Mouse (Mus musculus): ENCODE data around the gene Rere.
A peak's percentile ranks its signal among the peaks of the same experiment; 100 is the strongest.
"Not testable (repeated sequence)": the region's sequence is repeated elsewhere in the genome, so short reads cannot be mapped to it uniquely, and the experiment has no call there.

The Rere gene

GRCm38 (mm10) chr4:150549989-150550716 lies 268.7 kb downstream of the Rere start:
- no peak for DNase-seq (ENCODE audit: low spot score in 2 of 2)

- no peak for DNase-seq (ENCODE audit: low spot score in 2 of 2)
These were observed 269.9 kb downstream of the Rere start for GRCm38 (mm10) chr4:150551390-150551789.

GRCm38 (mm10) chr4:150552751-150553600 lies 271.5 kb downstream of the Rere start:
- DNase-seq (ENCODE audit: low spot score in 2 of 2): no peak

- no peak for DNase-seq (ENCODE audit: low spot score in 2 of 2)
These were observed 274.3 kb downstream of the Rere start for GRCm38 (mm10) chr4:150555783-150556182.

- peak; percentile 62 to 77 for DNase-seq (ENCODE audit: low spot score in 2 of 2)
These were observed 275.2 kb downstream of the Rere start for GRCm38 (mm10) chr4:150556382-150557221.

GRCm38 (mm10) chr4:150557289-150557688 lies 275.8 kb downstream of the Rere start:
- not testable (repeated sequence) for DNase-seq (ENCODE audit: low spot score in 2 of 2)

GRCm38 (mm10) chr4:150557976-150558375 lies 276.5 kb downstream of the Rere start:
- DNase-seq (ENCODE audit: low spot score in 2 of 2): peak; percentile 76 to 81

- no peak for DNase-seq (ENCODE audit: low spot score in 2 of 2)
These were observed 278.1 kb downstream of the Rere start for GRCm38 (mm10) chr4:150559514-150559913.

- DNase-seq (ENCODE audit: low spot score in 2 of 2): no peak
These were observed 281.8 kb downstream of the Rere start for GRCm38 (mm10) chr4:150563281-150563680.

GRCm38 (mm10) chr4:150566193-150566592 lies 284.7 kb downstream of the Rere start:
- DNase-seq (ENCODE audit: low spot score in 2 of 2): peak; percentile 72 to 88

- peak in 1 of 2 experiments; percentile 66 for DNase-seq (ENCODE audit: low spot score in 2 of 2)
These were observed 287.1 kb downstream of the Rere start for GRCm38 (mm10) chr4:150568318-150569134.

- peak; percentile 48 to 62 for DNase-seq (ENCODE audit: low spot score in 2 of 2)
These were observed 287.8 kb downstream of the Rere start for GRCm38 (mm10) chr4:150569135-150569833.

- DNase-seq (ENCODE audit: low spot score in 2 of 2): peak; percentile 30 to 32
These were observed 288.6 kb downstream of the Rere start for GRCm38 (mm10) chr4:150569834-150570571.

- DNase-seq (ENCODE audit: low spot score in 2 of 2): no peak
These were observed 289.3 kb downstream of the Rere start for GRCm38 (mm10) chr4:150570793-150571192.

- DNase-seq (ENCODE audit: low spot score in 2 of 2): no peak
These were observed 290.8 kb downstream of the Rere start for GRCm38 (mm10) chr4:150572104-150572691.

- DNase-seq (ENCODE audit: low spot score in 2 of 2): no peak
These were observed 291.5 kb downstream of the Rere start for GRCm38 (mm10) chr4:150572938-150573337.

GRCm38 (mm10) chr4:150575363-150576092 lies 294.1 kb downstream of the Rere start:
- no peak for DNase-seq (ENCODE audit: low spot score in 2 of 2)

GRCm38 (mm10) chr4:150576339-150576738 lies 294.9 kb downstream of the Rere start:
- DNase-seq (ENCODE audit: low spot score in 2 of 2): no peak

GRCm38 (mm10) chr4:150578021-150578420 lies 296.6 kb downstream of the Rere start:
- no peak for DNase-seq (ENCODE audit: low spot score in 2 of 2)
